Mouse (Mus musculus): ENCODE data around the gene Nek8. TPM values are rescaled to one million over a fixed set of nuclear protein-coding genes. Genes with fewer than 3 reads are reported as not detected.

Nek8 gene
- polyA plus RNA-seq, 1 experiment from 2014 or later = 9.4 TPM

DNA sequence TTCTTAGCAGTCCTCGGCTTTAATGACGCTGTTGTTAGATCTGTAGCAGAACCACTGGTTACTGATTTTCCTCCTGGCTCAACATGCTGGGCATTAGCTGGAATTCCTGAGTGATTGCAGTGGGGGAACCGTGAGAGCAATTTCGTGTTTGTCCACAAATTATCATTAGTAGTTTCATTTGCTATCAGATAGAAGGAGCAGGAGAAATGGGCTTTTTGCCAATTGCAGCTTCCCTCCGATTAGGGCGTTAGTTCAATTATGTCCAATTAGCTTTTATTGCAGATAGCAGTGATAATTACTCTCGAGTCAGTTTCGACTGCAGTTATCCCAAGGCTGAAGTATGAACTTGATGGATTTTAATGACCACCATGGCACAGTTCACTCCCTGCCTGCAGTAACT is 47.0 kb downstream of the Nek8 start:
- Histone ChIP-seq H3K27me3 (no peaks in the 10 kb centered on the region), H3K9me3 (no peaks in the 10 kb centered on the region), H3K27ac (no peak overlapping the region), H3K4me2 (no peak overlapping the region), H3K4me1 (peaks cover 11% of the 10 kb centered on the region), H3K4me3 (replicated peaks) (no peak overlapping the region), H3K9ac (no peak overlapping the region), H3K36me3 (replicated peaks) (no peaks in the 10 kb centered on the region)
- WGBS = 58% methylated on average over 8 of the region's 8 CpGs
- no peak for ATAC-seq (ENCODE audit: low FRiP score)

DNA sequence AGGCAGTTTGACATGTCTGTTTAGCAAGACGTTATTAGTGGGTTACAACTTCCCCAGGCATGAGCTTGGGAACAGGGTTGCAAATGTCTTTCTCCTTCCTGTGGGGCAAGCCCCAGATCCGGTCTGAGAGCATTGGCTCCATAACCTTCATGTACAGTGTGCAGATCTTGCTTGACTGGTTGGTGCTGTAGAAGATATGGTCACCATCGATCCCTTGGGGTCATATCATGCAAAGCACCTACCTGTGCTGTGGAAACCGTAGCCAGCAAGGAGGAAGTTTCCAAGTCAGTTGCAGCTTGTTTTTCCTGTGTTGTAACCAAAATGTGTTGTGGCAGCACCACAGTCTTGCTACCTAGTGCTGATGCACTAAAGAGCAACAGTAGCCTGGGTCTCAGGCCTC is 49.7 kb downstream of the Nek8 start:
- H3K27ac ChIP-seq = no peak overlapping the region
- 90% methylated on average over 4 of the region's 4 CpGs for WGBS
- H3K4me2 ChIP-seq = no peak overlapping the region
- no peaks in the 10 kb centered on the region for H3K9me3 ChIP-seq
- no peaks in the 10 kb centered on the region for H3K36me3 ChIP-seq (replicated peaks)
- H3K4me1 ChIP-seq = peaks cover 11% of the 10 kb centered on the region
- ATAC-seq (ENCODE audit: low FRiP score) = no peak
- H3K9ac ChIP-seq = no peak overlapping the region
- H3K4me3 ChIP-seq (replicated peaks) = no peak overlapping the region
- H3K27me3 ChIP-seq = no peaks in the 10 kb centered on the region

DNA sequence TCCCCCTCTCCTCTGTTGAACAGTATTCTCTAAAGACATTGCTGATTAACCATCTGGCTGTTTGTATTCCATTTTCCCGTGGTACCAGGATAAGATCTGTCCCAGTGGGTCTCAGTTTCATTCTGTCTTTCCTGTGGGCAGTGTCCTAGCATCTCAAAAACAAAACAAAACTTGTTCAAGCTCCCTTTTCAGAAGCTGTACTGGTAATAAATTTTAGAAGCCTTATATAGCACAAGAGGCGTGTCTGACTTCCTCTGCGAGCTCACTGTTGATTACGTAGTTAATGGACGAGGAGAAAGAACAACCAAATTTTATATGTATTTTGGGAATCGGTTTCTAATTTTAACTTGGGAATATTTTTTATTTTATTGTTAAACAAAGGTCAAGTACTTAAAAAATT is 50.8 kb downstream of the Nek8 start:
- no peak for ATAC-seq (ENCODE audit: low FRiP score)
- Histone ChIP-seq H3K4me1 (peaks cover 18% of the 10 kb centered on the region), H3K9ac (no peak overlapping the region), H3K27ac (no peak overlapping the region), H3K9me3 (no peaks in the 10 kb centered on the region), H3K4me3 (replicated peaks) (no peak overlapping the region), H3K36me3 (replicated peaks) (no peaks in the 10 kb centered on the region), H3K4me2 (no peak overlapping the region), H3K27me3 (no peaks in the 10 kb centered on the region)
- 80% methylated on average over 6 of the region's 6 CpGs for WGBS

DNA sequence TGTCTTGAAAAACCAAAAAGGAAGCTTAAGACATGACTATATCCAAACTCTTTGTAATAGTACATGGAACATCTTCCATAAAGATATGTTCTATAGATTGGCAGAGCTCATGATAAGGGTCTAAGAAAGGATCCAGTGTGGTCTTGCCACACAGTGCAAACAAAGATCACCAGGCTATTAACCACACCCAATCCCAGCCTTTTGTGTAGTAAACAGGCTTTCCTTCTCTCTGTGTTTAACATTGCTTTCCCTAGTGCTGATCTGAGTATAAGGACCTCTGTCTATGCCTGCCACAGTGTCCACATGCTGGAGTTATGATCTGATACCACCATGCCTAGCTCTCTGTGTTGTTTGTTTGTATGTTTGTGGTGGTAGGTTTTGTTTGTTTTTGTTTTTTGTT is 52.7 kb downstream of the Nek8 start:
- Histone ChIP-seq H3K9ac (no peak overlapping the region), H3K27ac (no peak overlapping the region), H3K9me3 (no peaks in the 10 kb centered on the region), H3K27me3 (no peaks in the 10 kb centered on the region), H3K4me1 (peaks cover 21% of the 10 kb centered on the region), H3K36me3 (replicated peaks) (no peaks in the 10 kb centered on the region), H3K4me2 (no peak overlapping the region), H3K4me3 (replicated peaks) (no peak overlapping the region)
- ATAC-seq (ENCODE audit: low FRiP score) = no peak

DNA sequence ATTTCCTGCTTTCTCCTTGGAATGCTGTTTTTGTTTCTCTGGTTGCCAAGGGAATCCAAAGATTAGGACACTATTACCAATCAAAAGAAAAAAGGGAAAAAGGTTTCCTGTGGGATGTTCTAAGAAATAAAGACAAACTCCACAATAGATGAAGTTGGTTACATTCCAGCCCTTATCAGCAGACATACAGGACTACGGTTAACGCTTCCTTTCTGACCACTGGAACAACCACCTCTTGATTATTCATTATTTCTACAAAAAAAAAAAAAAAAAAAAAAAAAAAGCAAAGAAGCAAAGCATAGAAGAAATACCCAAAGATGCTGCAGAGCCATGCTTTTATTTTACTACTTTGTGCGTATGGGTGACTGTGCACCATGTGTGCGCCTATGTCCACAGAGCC is 53.7 kb downstream of the Nek8 start:
- H3K4me3 ChIP-seq (replicated peaks) = no peak overlapping the region
- peaks cover 24% of the 10 kb centered on the region for H3K4me1 ChIP-seq
- 95% methylated on average over 4 of the region's 4 CpGs for WGBS
- H3K27me3 ChIP-seq = no peaks in the 10 kb centered on the region
- no peak overlapping the region for H3K9ac ChIP-seq
- no peaks in the 10 kb centered on the region for H3K36me3 ChIP-seq (replicated peaks)
- ATAC-seq (ENCODE audit: low FRiP score) = no peak
- no peaks in the 10 kb centered on the region for H3K9me3 ChIP-seq
- H3K4me2 ChIP-seq = no peak overlapping the region
- H3K27ac ChIP-seq = no peak overlapping the region

DNA sequence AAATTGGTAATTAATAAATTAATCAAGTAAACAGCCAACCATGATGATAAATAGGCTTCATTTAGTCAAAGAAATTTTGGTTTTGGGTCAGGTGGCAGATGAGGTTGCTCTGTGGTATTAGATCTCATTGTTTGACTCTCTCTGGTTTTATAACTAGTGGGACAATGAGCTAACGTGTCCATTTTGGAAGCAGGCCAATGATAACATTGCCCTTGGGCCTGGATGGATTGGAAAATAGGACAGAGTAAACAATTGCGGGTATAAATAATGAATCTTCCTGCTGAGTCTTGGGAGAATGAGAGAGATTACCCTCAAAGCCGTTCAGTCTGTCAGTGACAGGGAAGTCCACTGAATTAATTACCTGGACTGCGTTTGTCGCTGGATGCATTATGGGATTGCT is 55.3 kb downstream of the Nek8 start:
- no peak for ATAC-seq (ENCODE audit: low FRiP score)
- Histone ChIP-seq H3K36me3 (replicated peaks) (no peaks in the 10 kb centered on the region), H3K27ac (no peak overlapping the region), H3K9me3 (no peaks in the 10 kb centered on the region), H3K9ac (no peak overlapping the region), H3K27me3 (no peaks in the 10 kb centered on the region), H3K4me1 (peaks cover 36% of the 10 kb centered on the region), H3K4me2 (no peak overlapping the region), H3K4me3 (replicated peaks) (no peak overlapping the region)
- WGBS = 59% methylated on average over 5 of the region's 5 CpGs

DNA sequence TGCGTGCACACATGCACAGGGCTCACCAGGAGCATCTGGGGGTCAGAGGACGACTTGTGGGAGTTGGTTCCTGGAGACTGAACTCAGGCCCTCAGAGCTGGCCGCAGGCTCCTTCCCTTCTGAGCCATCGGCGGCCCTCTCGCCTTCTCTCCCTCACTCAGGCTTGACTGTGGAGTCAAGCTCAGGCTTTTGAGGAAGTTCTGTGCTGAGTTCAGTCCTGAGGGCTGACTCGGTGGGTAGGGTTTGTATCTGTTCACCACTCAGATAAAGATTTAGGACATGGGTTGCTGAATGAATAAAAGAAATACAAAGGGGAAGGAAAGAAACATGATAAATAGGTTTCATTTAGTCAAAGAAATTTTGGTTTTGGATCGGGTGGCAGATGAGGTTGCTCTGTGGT is 56.6 kb downstream of the Nek8 start:
- peaks cover 35% of the 10 kb centered on the region for H3K4me1 ChIP-seq
- WGBS = 82% methylated on average over 8 of the region's 8 CpGs
- H3K4me3 ChIP-seq (replicated peaks) = no peak overlapping the region
- H3K9me3 ChIP-seq = no peaks in the 10 kb centered on the region
- no peak overlapping the region for H3K4me2 ChIP-seq
- ATAC-seq (ENCODE audit: low FRiP score) = no peak
- H3K27me3 ChIP-seq = no peaks in the 10 kb centered on the region
- no peaks in the 10 kb centered on the region for H3K36me3 ChIP-seq (replicated peaks)
- H3K27ac ChIP-seq = no peak overlapping the region
- H3K9ac ChIP-seq = no peak overlapping the region

DNA sequence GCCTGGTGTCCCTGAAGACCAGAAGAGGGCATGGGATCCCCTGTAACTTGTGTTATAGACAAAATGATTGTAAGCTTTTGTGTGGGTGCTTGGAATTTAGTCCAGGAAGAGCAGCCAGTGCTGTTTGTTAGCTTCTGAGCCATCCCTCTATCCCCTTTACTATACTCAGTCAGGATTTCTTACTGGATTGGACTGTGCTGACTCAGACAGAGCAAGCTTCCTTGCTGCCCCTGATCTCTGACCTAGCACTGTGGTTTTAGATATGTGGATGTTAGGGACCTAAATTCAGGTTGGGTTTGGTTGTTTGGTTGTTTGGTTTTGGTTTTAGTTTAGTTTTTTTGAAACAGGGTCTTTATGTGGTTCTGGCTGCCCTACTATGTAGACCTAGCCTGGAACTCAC is 58.0 kb downstream of the Nek8 start:
- H3K36me3 ChIP-seq (replicated peaks) = no peaks in the 10 kb centered on the region
- H3K4me1 ChIP-seq = peaks cover 49% of the 10 kb centered on the region
- H3K4me2 ChIP-seq = no peak overlapping the region
- H3K9me3 ChIP-seq = no peaks in the 10 kb centered on the region
- no peak for ATAC-seq (ENCODE audit: low FRiP score)
- H3K27ac ChIP-seq = no peak overlapping the region
- H3K4me3 ChIP-seq (replicated peaks) = no peak overlapping the region
- no peaks in the 10 kb centered on the region for H3K27me3 ChIP-seq
- no peak overlapping the region for H3K9ac ChIP-seq

DNA sequence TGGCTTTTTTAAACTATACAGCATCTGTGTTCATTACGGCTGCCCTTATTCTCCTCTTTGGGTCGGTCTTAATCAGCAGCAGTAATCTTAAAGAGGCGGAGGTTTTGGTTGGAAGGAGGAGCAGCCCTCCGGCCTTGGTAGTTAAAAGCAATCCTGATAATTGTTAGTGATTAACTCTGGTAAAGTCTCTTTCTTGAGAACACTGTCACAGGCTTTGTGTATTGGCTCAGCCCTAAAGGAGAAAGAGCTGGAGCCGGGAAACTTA is 60.4 kb downstream of the Nek8 start:
- 3% methylated on average over 5 of the region's 5 CpGs for WGBS
- Histone ChIP-seq H3K4me2 (peak overlapping the region; percentile 69), H3K4me3 (replicated peaks) (peak overlapping the region; percentile 67), H3K9me3 (no peaks in the 10 kb centered on the region), H3K36me3 (replicated peaks) (no peaks in the 10 kb centered on the region), H3K27me3 (no peaks in the 10 kb centered on the region), H3K9ac (peak overlapping the region; percentile 80), H3K4me1 (peaks cover 48% of the 10 kb centered on the region), H3K27ac (peak overlapping the region; percentile 94)
- no peak for ATAC-seq (ENCODE audit: low FRiP score)

Small RNA genes lying within 50 kb of the gene (microRNA-seq; reads per million reads assigned to microRNA genes)
- not detected for gene Mir7653

Other genes with a start within 250 kb of the Nek8 start
- 54.0 and 62.2 TPM in 2 replicates for gene Sez6, start 245.9 kb downstream of the Nek8 start, polyA plus RNA-seq (2016; fragmentation: Nextera tagmentation; extraction: Ambion mirVana)
- 29.1 and 29.6 TPM in 2 replicates for gene Phf12, start 193.9 kb downstream of the Nek8 start, polyA plus RNA-seq (2016; fragmentation: Nextera tagmentation; extraction: Ambion mirVana)
- gene Dhrs13, start 144.4 kb downstream of the Nek8 start, polyA plus RNA-seq (2016; fragmentation: Nextera tagmentation; extraction: Ambion mirVana) = 20.6 and 21.2 TPM in 2 replicates
- 68.5 and 69.2 TPM in 2 replicates for gene Flot2, start 138.7 kb downstream of the Nek8 start, polyA plus RNA-seq (2016; fragmentation: Nextera tagmentation; extraction: Ambion mirVana)
- gene Eral1, start 96.3 kb downstream of the Nek8 start, polyA plus RNA-seq (2016; fragmentation: Nextera tagmentation; extraction: Ambion mirVana) = 33.1 and 35.5 TPM in 2 replicates
- gene Fam222b, start 82.0 kb downstream of the Nek8 start, polyA plus RNA-seq (2016; fragmentation: Nextera tagmentation; extraction: Ambion mirVana) = 22.3 and 25.5 TPM in 2 replicates
- gene Traf4, start 11.1 kb downstream of the Nek8 start, polyA plus RNA-seq (2016; fragmentation: Nextera tagmentation; extraction: Ambion mirVana) = 121 and 127 TPM in 2 replicates
- 5.5 and 6.9 TPM in 2 replicates for gene Tlcd1, start within 50 bp of the Nek8 start, polyA plus RNA-seq (2016; fragmentation: Nextera tagmentation; extraction: Ambion mirVana)
- 931 and 997 TPM in 2 replicates for gene Rpl23a, start 6.9 kb upstream of the Nek8 start, polyA plus RNA-seq (2016; fragmentation: Nextera tagmentation; extraction: Ambion mirVana)
- 44.5 and 49.8 TPM in 2 replicates for gene Rab34, start 11.8 kb upstream of the Nek8 start, polyA plus RNA-seq (2016; fragmentation: Nextera tagmentation; extraction: Ambion mirVana)
- 1.4 and 1.5 TPM in 2 replicates for gene Proca1, start 16.7 kb upstream of the Nek8 start, polyA plus RNA-seq (2016; fragmentation: Nextera tagmentation; extraction: Ambion mirVana)
- gene Sdf2, start 69.1 kb upstream of the Nek8 start, polyA plus RNA-seq (2016; fragmentation: Nextera tagmentation; extraction: Ambion mirVana) = 45.1 and 48.3 TPM in 2 replicates
- 38.9 and 43.2 TPM in 2 replicates for gene Supt6, start 69.3 kb upstream of the Nek8 start, polyA plus RNA-seq (2016; fragmentation: Nextera tagmentation; extraction: Ambion mirVana)
- 79.8 and 93.9 TPM in 2 replicates for gene 2610507B11Rik, start 85.1 kb upstream of the Nek8 start, polyA plus RNA-seq (2016; fragmentation: Nextera tagmentation; extraction: Ambion mirVana)
- 0.41 and 0.52 TPM in 2 replicates for gene BC030499, start 114.2 kb upstream of the Nek8 start, polyA plus RNA-seq (2016; fragmentation: Nextera tagmentation; extraction: Ambion mirVana)
- gene Spag5, start 124.9 kb upstream of the Nek8 start, polyA plus RNA-seq (2016; fragmentation: Nextera tagmentation; extraction: Ambion mirVana) = 63.0 and 64.7 TPM in 2 replicates
- 26.9 and 31.6 TPM in 2 replicates for gene Aldoc, start 146.3 kb upstream of the Nek8 start, polyA plus RNA-seq (2016; fragmentation: Nextera tagmentation; extraction: Ambion mirVana)
- gene Pigs, start 151.7 kb upstream of the Nek8 start, polyA plus RNA-seq (2016; fragmentation: Nextera tagmentation; extraction: Ambion mirVana) = 58.8 and 62.5 TPM in 2 replicates
- gene Unc119, start 166.8 kb upstream of the Nek8 start, polyA plus RNA-seq (2016; fragmentation: Nextera tagmentation; extraction: Ambion mirVana) = 75.6 and 76.5 TPM in 2 replicates
- 0.06 TPM in 1 of 2 replicates, not detected in the other for gene Foxn1, start 209.9 kb upstream of the Nek8 start, polyA plus RNA-seq (2016; fragmentation: Nextera tagmentation; extraction: Ambion mirVana)
- gene Slc13a2, start 245.5 kb upstream of the Nek8 start, polyA plus RNA-seq (2016; fragmentation: Nextera tagmentation; extraction: Ambion mirVana) = not detected in 2 replicates